In the genomic region with DNA sequence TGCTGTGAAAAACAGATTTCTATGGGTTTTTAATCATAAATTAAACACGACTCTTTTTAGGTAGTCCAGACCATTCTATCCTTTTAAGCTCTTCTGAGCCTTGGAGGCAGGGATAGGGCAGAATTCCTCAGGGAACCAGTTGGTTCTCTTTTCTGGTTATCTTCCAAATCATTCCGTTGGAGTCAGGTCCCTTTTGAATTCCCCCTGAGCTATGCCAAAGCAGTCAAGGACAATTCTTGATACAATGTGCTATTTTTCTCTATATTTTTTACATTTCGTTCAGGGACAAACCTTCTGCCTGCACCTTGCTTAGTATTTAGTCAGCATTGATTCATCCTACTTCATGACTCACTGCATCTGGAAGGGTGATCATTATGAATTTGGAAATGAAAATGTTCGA, we compare ENCODE assay signal across 16 mouse cellular contexts.
DNase-seq lines count a peak whose midpoint lies in the region.
"Had no signal": no experiment of that assay in that cellular context is flagged by ENCODE, and none has a peak within 500 bp of the region (broad histone marks: within the 10 kb centered on the region; RNA-seq: fewer than 3 reads in every experiment).

No protein-coding gene starts in this region.

- DNase-seq in adrenal gland, adult (ENCODE audit: inconsistent age in 2 of 2, low spot score in 1 of 2): peak; percentile 6 to 64
- no peak for DNase-seq in adrenal gland, postnatal 14 days
- DNase-seq in cerebellum, adult 9-10 months: peak; percentile 53
- DNase-seq in cerebellum, adult 11 months: no peak
- DNase-seq in right cerebral cortex, adult 18-20 months: peak; percentile 7
- no peak for DNase-seq in right cerebral cortex, postnatal 10 days (ENCODE audit: low spot score in 2 of 2)
- DNase-seq: adrenal gland, adult 8-10 months; cerebellum, adult 11-12 months; cerebellum, adult 9-11 months; cerebellum, postnatal 36 days; embryo, embryonic 11 days; gastrocnemius, postnatal 25 days; heart, adult 18-20 months; heart, postnatal 10 days; heart, postnatal 36 days; kidney, adult 18-20 months had no signal

Comparison
In these comparisons a context has a peak if more than half of its experiments do, and no peak if none do; other contexts are left out.
1. DNase-seq: peak in adrenal gland, adult (2 of 2), cerebellum, adult 9-10 months (single experiment) and right cerebral cortex, adult 18-20 months (single experiment); none in adrenal gland, postnatal 14 days (single experiment), cerebellum, adult 11 months (single experiment) and right cerebral cortex, postnatal 10 days (0 of 2).